Mouse (Mus musculus) testis, adult 2 months (tissue): ENCODE results near the gene Timd2.

Experiments used
- CTCF ChIP-seq: fragments of 200-500 bp; IDR thresholded peaks from 2 replicates; pipeline ENCODE4 v1.5.1; 2012; ENCODE audit warnings: low read depth, mild to moderate bottlenecking, inconsistent platforms, low read length, moderate library complexity; ENCODE audit not compliant: control insufficient read depth, insufficient read depth, insufficient replicate concordance
- POLR2A ChIP-seq: fragments of 200-500 bp; IDR thresholded peaks from 2 replicates; pipeline ENCODE4 v1.6.1; 2012; ENCODE audit warnings: low read depth, mild to moderate bottlenecking, inconsistent platforms, low read length, moderate library complexity; ENCODE audit not compliant: control insufficient read depth

DNA sequence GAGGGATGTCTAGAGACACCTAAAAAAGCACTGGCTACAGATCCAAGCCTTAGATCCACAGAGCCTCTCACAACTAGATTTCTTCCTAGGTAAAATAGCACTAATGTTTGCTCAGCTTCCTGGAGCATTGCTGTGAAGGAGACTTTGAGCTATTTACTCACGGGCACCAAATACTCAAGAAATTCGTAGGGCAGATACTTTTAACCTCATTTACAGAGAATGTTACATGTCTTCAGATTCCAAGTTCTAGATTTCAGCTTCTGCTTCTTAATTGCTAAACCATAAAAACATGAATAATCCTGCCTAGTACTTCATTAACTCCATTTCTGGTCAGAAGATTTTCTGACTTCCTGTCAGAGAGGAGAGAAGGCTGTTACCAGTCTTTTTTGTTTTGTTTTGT lies 16.7 kb downstream of the Timd2 start:
- no peak for TF ChIP-seq CTCF
- no peak for TF ChIP-seq POLR2A
